Comparison of ENCODE assay signal across 7 mouse cellular contexts in the genomic region with DNA sequence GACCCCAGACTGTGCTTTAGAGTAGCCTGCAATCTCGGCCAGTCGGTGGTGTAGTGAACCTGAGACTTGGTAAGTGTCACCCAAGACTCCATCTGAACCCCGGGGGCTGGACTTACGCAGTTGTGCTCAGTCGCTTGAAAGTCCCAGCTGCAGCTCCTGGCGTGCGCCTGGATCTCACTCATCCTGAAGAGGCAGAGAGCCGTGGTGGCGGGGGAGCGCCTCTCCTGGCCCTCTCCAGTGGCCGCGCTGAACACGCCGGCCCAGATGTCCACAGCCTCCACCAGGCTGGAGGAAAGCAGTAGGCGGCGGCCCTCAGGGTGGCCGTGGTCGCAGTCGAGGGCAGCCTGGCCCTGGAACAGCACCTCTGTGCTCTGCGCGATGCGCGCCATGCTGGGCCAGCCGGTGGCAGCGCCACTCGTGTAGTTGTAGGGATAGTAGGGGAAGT. TPM values are rescaled to one million over a fixed set of nuclear protein-coding genes. Genes with fewer than 3 reads are reported as not detected.
DNase-seq lines count a peak whose midpoint lies in the region; ATAC-seq and TF ChIP-seq lines count a peak whose summit lies in the region.

No protein-coding gene starts in this region.

- ATAC-seq in embryonic facial prominence, embryonic 15.5 days (ENCODE audit: insufficient number of reproducible peaks, low FRiP score, low TSS enrichment, low read depth) = peak; percentile 1; the same call in 1 of the 2 replicates
- peak; percentile 20 for ATAC-seq in heart, embryonic 16.5 days (replicated peaks; ENCODE audit: extremely low read depth, insufficient read depth, low FRiP score)

- no peak for TF ChIP-seq EP300 in ES-Bruce4 (IDR thresholded peaks at IDR 0.05; ENCODE audit: insufficient read depth, low read depth, low read length)

- peaks cover 51% of the 10 kb centered on the region for H3K79me2 ChIP-seq in macrophage (ENCODE audit: inconsistent target)

- TF ChIP-seq CTCF in ES-Bruce4 (IDR thresholded peaks at IDR 0.05; ENCODE audit: low read depth, low read length) = no peak

- TF ChIP-seq POLR2A in ES-Bruce4 (IDR thresholded peaks at IDR 0.05; ENCODE audit: insufficient read depth, low read length) = no peak

- H3K4me2 ChIP-seq in embryonic facial prominence, embryonic 15.5 days (replicated peaks) = peak overlapping the region; percentile 97
- peak overlapping the region; percentile 100 for H3K4me2 ChIP-seq in heart, embryonic 16.5 days (ENCODE audit: low read depth, low read length)

- peaks cover 16% of the 10 kb centered on the region for H3K27me3 ChIP-seq in ES-Bruce4 (ENCODE audit: control insufficient read depth, insufficient read depth, low read length, poor library complexity, severe bottlenecking)
- peaks cover 55% of the 10 kb centered on the region for H3K27me3 ChIP-seq in embryonic facial prominence, embryonic 15.5 days
- peaks cover 40% of the 10 kb centered on the region for H3K27me3 ChIP-seq in heart, embryonic 16.5 days (ENCODE audit: control insufficient read depth, insufficient read depth, low read length)

- DNase-seq in R1 (ENCODE audit: low read depth, low spot score) = peak; percentile 42
- DNase-seq in left cerebral cortex, postnatal 10 days (ENCODE audit: extremely low spot score in 1 of 2, low spot score in 2 of 2) = peak; percentile 30 to 67
- DNase-seq in right cerebral cortex, adult 2 months (ENCODE audit: low spot score in 2 of 2) = peak; percentile 53 to 70

- WGBS in embryonic facial prominence, embryonic 15.5 days = under 1% methylated on average over 26 of the region's 26 CpGs
- 0% methylated on average over 26 of the region's 26 CpGs for WGBS in heart, embryonic 16.5 days
- WGBS in macrophage (ENCODE audit: missing documents) = under 1% methylated on average over 26 of the region's 26 CpGs

- intact Hi-C loops in left cerebral cortex, postnatal 10 days (cut with DNase I) = loop anchor here (5.0 to 10.0 kb wide), 4 partner anchors 36 to 539 kb away; no protein-coding TSS in a partner anchor

- H3K9me3 ChIP-seq in ES-Bruce4 (replicated peaks; ENCODE audit: control insufficient read depth, insufficient read depth, low read length, poor library complexity, severe bottlenecking) = no peaks in the 10 kb centered on the region
- no peaks in the 10 kb centered on the region for H3K9me3 ChIP-seq in embryonic facial prominence, embryonic 15.5 days (replicated peaks)
- H3K9me3 ChIP-seq in heart, embryonic 16.5 days (replicated peaks; ENCODE audit: control insufficient read depth, low read length) = no peaks in the 10 kb centered on the region

- H3K4me1 ChIP-seq in ES-Bruce4 (ENCODE audit: control insufficient read depth, insufficient read depth, low read length) = no peaks in the 10 kb centered on the region
- H3K4me1 ChIP-seq in embryonic facial prominence, embryonic 15.5 days = peaks cover 26% of the 10 kb centered on the region
- peaks cover 16% of the 10 kb centered on the region for H3K4me1 ChIP-seq in heart, embryonic 16.5 days (ENCODE audit: control insufficient read depth, insufficient read depth, low read length)

- H3K36me3 ChIP-seq in ES-Bruce4 (ENCODE audit: control insufficient read depth, insufficient read depth, low read length, poor library complexity, severe bottlenecking) (no peaks in the 10 kb centered on the region), macrophage (ENCODE audit: inconsistent target) (no peaks in the 10 kb centered on the region)
- no peaks in the 10 kb centered on the region for H3K36me3 ChIP-seq in embryonic facial prominence, embryonic 15.5 days
- no peaks in the 10 kb centered on the region for H3K36me3 ChIP-seq in heart, embryonic 16.5 days (ENCODE audit: control insufficient read depth, insufficient read depth)

- H3K4me3 ChIP-seq in ES-Bruce4 (ENCODE audit: low read depth, low read length) = peak overlapping the region; percentile 78
- H3K4me3 ChIP-seq in embryonic facial prominence, embryonic 15.5 days (replicated peaks) = peak overlapping the region; percentile 66
- H3K4me3 ChIP-seq in heart, embryonic 16.5 days (ENCODE audit: low read length) = peak overlapping the region; percentile 89
- peak overlapping the region; percentile 87 for H3K4me3 ChIP-seq in macrophage (ENCODE audit: inconsistent target)

- peak overlapping the region; percentile 91 for H3K9ac ChIP-seq in ES-Bruce4 (ENCODE audit: low read depth, poor library complexity, severe bottlenecking)
- peak overlapping the region; percentile 35 for H3K9ac ChIP-seq in embryonic facial prominence, embryonic 15.5 days
- peak overlapping the region; percentile 83 for H3K9ac ChIP-seq in heart, embryonic 16.5 days (ENCODE audit: low read length)

- no peak overlapping the region for H3K27ac ChIP-seq in ES-Bruce4 (ENCODE audit: insufficient read depth, low read length)
- no peak overlapping the region for H3K27ac ChIP-seq in embryonic facial prominence, embryonic 15.5 days (replicated peaks)
- H3K27ac ChIP-seq in heart, embryonic 16.5 days (ENCODE audit: low read length) = peak overlapping the region; percentile 31
- peak overlapping the region; percentile 83 for H3K27ac ChIP-seq in macrophage

RNA-seq across cellular contexts. Expression of gene Plxnc1, which starts 1.2 kb away (rescaled TPM):
- 0.91 and 1.3 TPM in 2 replicates for polyA plus RNA-seq in ES-Bruce4 (2011; ENCODE audit: insufficient read depth, insufficient read length, low read depth, missing spikeins)
- 2.3 and 2.5 TPM in 2 replicates for polyA plus RNA-seq in embryonic facial prominence, embryonic 15.5 days (2015; fragmentation: Nextera tagmentation; extraction: Ambion mirVana)
- polyA plus RNA-seq in heart, embryonic 16.5 days (2015; fragmentation: Nextera tagmentation; extraction: Ambion mirVana) = 2.0 TPM in 2 replicates
- total RNA-seq in left cerebral cortex, postnatal 10 days (2021) = 10 to 100 TPM; 45.4 to 46.8 TPM
- 100 to 1,000 TPM in 19 of 26 experiments, 10 to 100 TPM in 7; 52.3 to 498 (median 189) TPM for total RNA-seq in macrophage (2018; cell fraction: chromatin; rRNA removed)
- total RNA-seq in macrophage (2018; cell fraction: cytosol; rRNA removed) = 100 to 1,000 TPM in 13 of 26 experiments, 10 to 100 TPM in 13; 46.6 to 206 (median 101) TPM
- total RNA-seq in macrophage (2018; cell fraction: nucleus; rRNA removed) = 100 to 1,000 TPM in 22 of 26 experiments, 10 to 100 TPM in 4; 64.0 to 351 (median 144) TPM
- 55.1 to 117 TPM (median 105 TPM) in 3 replicates for polyA plus RNA-seq in macrophage (2018)

Comparison
In these comparisons a context has a peak if more than half of its experiments do, and no peak if none do; other contexts are left out.
1. H3K27ac ChIP-seq: peak in heart, embryonic 16.5 days (single experiment) and macrophage (single experiment); none in ES-Bruce4 (single experiment) and embryonic facial prominence, embryonic 15.5 days (single experiment).
2. H3K9ac ChIP-seq: peak in every context shown above with its lines; median percentile 91 in ES-Bruce4; 83 in heart, embryonic 16.5 days; 35 in embryonic facial prominence, embryonic 15.5 days.
3. RNA of gene Plxnc1, which starts 1.2 kb away (polyA plus RNA-seq): 55.1 to 117 TPM in macrophage; 2.3 to 2.5 TPM in embryonic facial prominence, embryonic 15.5 days, 2.0 TPM in heart, embryonic 16.5 days and 0.91 to 1.3 TPM in ES-Bruce4; every median in the first group is over 10 times any median in the second.
4. Peak in every context shown above with its lines, with median percentiles within 50 percentile points of each other: H3K4me3 ChIP-seq and DNase-seq.